Mouse (Mus musculus) embryonic facial prominence, embryonic 12.5 days (tissue): ENCODE measurements around the gene Cldn7. TPM values are rescaled to one million over a fixed set of nuclear protein-coding genes. Genes with fewer than 3 reads are reported as not detected.
"Not testable (repeated sequence)": the region's sequence is repeated elsewhere in the genome, so short reads cannot be mapped to it uniquely, and the experiment has no call there.

Experiments used
- ATAC-seq: fragments of 200-750 bp; cut with Nextera tagmentation; 2 replicates; pipeline ENCODE4 v1.8.0; 2017; ENCODE audit not compliant: insufficient number of reproducible peaks, insufficient read depth, low FRiP score, low TSS enrichment
- H3K27ac ChIP-seq: fragments of 300-500 bp; sonication (generic); 2 replicates; pipeline ENCODE4 v1.5.1; 2016; ENCODE audit warnings: mild to moderate bottlenecking
- H3K27me3 ChIP-seq: fragments of 300-500 bp; sonication (generic); 2 replicates; pipeline ENCODE4 v1.6.1; 2016; ENCODE audit warnings: mild to moderate bottlenecking, moderate library complexity
- H3K36me3 ChIP-seq: fragments of 300-500 bp; sonication (generic); 2 replicates; pipeline ENCODE4 v1.6.1; 2016; ENCODE audit warnings: mild to moderate bottlenecking
- H3K4me1 ChIP-seq: fragments of 300-500 bp; sonication (generic); 2 replicates; pipeline ENCODE4 v1.6.1; 2016
- H3K4me2 ChIP-seq: fragments of 300-500 bp; sonication (generic); replicated peaks from 2 replicates; pipeline ENCODE4 v1.6.1; 2016; ENCODE audit warnings: mild to moderate bottlenecking, moderate library complexity
- H3K4me3 ChIP-seq: fragments of 300-500 bp; sonication (generic); 2 replicates; pipeline ENCODE4 v1.5.1; 2016; ENCODE audit warnings: mild to moderate bottlenecking
- H3K9ac ChIP-seq: fragments of 300-500 bp; sonication (generic); 2 replicates; pipeline ENCODE4 v1.6.1; 2016; ENCODE audit warnings: mild to moderate bottlenecking, moderate library complexity
- H3K9me3 ChIP-seq: fragments of 300-500 bp; sonication (generic); 2 replicates; pipeline ENCODE4 v1.6.1; 2016; ENCODE audit warnings: mild to moderate bottlenecking, moderate library complexity
- WGBS: fragments of 180-500 bp; shearing (Covaris S2); methylation state at CpG from one replicate; pipeline ENCODE4 v1.1.7; 2016; 5-methylcytosine and 5-hydroxymethylcytosine counted together
- polyA plus RNA-seq: library from polyadenylated mRNA; unstranded; fragments of >200 nt; fragmentation: Nextera tagmentation; extraction: Ambion mirVana; gene quantifications from 2 replicates; pipeline ENCODE4 v1.2.1, GENCODE M21; 2016

Gene Cldn7
- polyA plus RNA-seq, 1 experiment from 2014 or later, result 29.6 TPM

DNA sequence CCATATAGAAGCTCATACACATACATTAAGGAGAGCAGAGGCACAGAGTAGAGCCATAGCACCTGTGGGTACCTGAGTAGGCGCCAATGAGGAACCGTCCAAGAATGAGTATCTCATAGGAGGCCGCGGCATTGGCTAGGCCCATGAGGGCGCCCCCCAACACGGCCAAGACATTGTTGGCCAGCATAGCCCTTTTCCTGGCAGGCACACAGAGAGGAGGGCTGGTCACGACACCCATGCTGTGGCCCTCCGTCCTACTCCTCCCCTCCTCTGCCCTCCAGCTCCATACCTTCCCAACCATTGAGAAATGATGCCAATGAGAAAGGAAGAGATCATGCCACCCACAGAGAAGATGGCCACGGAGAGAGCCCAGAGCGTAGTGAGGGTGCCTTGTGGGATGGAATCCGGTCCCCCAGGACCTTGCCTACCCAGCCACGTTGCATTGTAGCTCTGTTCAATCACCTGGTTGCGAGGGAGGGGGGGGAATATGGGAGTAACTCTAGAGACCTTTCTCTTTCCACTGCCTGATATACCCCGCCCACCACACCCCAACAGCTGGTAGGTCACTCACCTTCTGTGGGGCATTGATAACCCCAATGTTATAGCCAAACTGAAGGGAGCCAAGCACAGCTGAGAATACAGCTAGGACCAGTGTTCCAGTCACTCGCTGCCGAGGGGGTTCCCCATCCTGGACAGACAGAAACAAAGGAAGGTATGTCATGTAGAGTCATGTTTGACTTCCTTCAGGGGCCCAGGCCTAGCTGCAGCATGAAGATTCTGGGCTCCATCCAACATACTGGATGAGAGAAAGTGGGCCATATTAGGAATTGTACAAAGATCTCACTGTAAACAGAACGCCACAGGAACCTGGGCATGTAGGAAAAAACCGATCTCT lies 18.3 kb upstream of the Cldn7 start:
- Histone ChIP-seq H3K4me3 (peak overlapping the region; percentile 45), H3K27ac (peak overlapping the region; percentile 90; the same call in 1 of the 2 replicates)
- ATAC-seq, result no peak

GRCm38 (mm10) chr11:69947337-69948065 lies 17.1 kb upstream of the Cldn7 start:
- WGBS, result 1% methylated on average over 28 of the region's 29 CpGs
- no peaks in the 10 kb centered on the region for H3K27me3 ChIP-seq
- H3K27ac ChIP-seq, result peak overlapping the region; percentile 90
- peaks cover 14% of the 10 kb centered on the region for H3K4me1 ChIP-seq
- peak; percentile 49 for ATAC-seq
- H3K4me2 ChIP-seq, result peak overlapping the region; percentile 55
- H3K36me3 ChIP-seq, result peaks cover 32% of the 10 kb centered on the region
- H3K9me3 ChIP-seq, result no peaks in the 10 kb centered on the region
- H3K4me3 ChIP-seq, result peak overlapping the region; percentile 45
- peak overlapping the region; percentile 65 for H3K9ac ChIP-seq

More for the DNA sequence above, 18.3 kb upstream of the Cldn7 start:
- Histone ChIP-seq H3K4me1 (peaks cover 14% of the 10 kb centered on the region), H3K27me3 (no peaks in the 10 kb centered on the region), H3K9ac (peak overlapping the region; percentile 15; the same call in 1 of the 2 replicates), H3K36me3 (peaks cover 34% of the 10 kb centered on the region), H3K4me2 (peak overlapping the region; percentile 55), H3K9me3 (no peaks in the 10 kb centered on the region)
- 93% methylated on average over 18 of the region's 18 CpGs for WGBS

DNA sequence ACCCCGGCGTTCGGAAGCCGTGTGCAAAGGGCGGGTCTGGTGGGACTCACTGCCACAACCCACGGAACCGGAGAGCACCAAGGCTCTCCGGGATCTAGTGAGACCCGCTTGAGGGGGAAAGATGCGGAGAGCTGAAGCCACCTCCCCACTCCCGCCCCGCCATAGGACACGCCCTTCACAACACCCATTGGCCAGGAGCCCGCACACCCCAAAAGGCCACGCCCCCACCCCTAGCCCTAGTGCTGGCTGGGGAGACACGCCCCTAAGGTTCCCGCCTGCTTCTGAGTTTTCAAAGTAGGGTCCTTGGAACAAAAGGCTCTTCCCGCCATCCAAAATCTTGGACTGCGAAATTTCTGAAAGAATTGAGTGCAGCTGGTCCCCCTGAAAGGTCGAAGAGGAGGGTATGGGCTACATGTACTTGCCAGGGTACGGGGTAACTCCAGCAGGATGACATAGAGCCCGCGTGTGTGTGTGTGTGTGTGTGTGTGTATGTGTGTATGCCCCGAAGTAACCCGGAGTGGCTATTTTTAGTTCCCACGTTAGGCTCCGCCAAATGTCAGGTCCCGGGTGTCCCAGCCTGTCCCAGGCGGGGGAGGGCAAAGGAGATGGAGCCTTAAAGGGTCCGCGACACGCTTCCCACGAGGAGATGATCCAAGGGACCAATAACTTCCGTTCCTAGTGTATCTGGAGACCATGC lies 16.4 kb upstream of the Cldn7 start, which contains the start of gene Slc2a4:
TSS of gene Slc2a4 (minus strand) at position 123 of the 697 bp plus-strand sequence.
- peak within 1 kb of the TSS; percentile 55 for H3K4me2 ChIP-seq
- H3K4me3 ChIP-seq, result peak within 1 kb of the TSS; percentile 45
- H3K9ac ChIP-seq, result peak within 1 kb of the TSS; percentile 65
- H3K36me3 ChIP-seq, result peaks cover 25% of the 10 kb centered on the region
- under 1% methylated on average over 34 of the region's 34 CpGs for WGBS
- ATAC-seq, result peak; percentile 89
- H3K4me1 ChIP-seq, result peaks cover 14% of the 10 kb centered on the region
- H3K9me3 ChIP-seq, result no peaks in the 10 kb centered on the region
- H3K27ac ChIP-seq, result peak within 1 kb of the TSS; percentile 90
- no peaks in the 10 kb centered on the region for H3K27me3 ChIP-seq

- Histone ChIP-seq H3K36me3 (peaks cover 22% of the 10 kb centered on the region), H3K9ac (peak overlapping the region; percentile 65), H3K4me1 (peaks cover 14% of the 10 kb centered on the region), H3K9me3 (no peaks in the 10 kb centered on the region), H3K27me3 (no peaks in the 10 kb centered on the region), H3K27ac (peak overlapping the region; percentile 90), H3K4me3 (peak overlapping the region; percentile 45), H3K4me2 (peak overlapping the region; percentile 55)
- ATAC-seq, result peak; percentile 47
- 0% methylated on average over 14 of the region's 14 CpGs for whole genome bisulfite sequencing
Measured at GRCm38 (mm10) chr11:69948763-69949150, 15.8 kb upstream of the Cldn7 start.

- Histone ChIP-seq H3K36me3 (0 out of 2 replicates have a peak, but pooled peaks cover under 1% of the 10 kb centered on the region), H3K27ac (no peak overlapping the region), H3K4me2 (no peak overlapping the region), H3K9me3 (no peaks in the 10 kb centered on the region), H3K4me3 (no peak overlapping the region), H3K27me3 (no peaks in the 10 kb centered on the region), H3K9ac (no peak overlapping the region), H3K4me1 (peaks cover 11% of the 10 kb centered on the region)
- ATAC-seq, result no peak
- WGBS, result 42% methylated on average over 4 of the region's 4 CpGs
Measured at GRCm38 (mm10) chr11:69950807-69951459, 13.6 kb upstream of the Cldn7 start.

DNA sequence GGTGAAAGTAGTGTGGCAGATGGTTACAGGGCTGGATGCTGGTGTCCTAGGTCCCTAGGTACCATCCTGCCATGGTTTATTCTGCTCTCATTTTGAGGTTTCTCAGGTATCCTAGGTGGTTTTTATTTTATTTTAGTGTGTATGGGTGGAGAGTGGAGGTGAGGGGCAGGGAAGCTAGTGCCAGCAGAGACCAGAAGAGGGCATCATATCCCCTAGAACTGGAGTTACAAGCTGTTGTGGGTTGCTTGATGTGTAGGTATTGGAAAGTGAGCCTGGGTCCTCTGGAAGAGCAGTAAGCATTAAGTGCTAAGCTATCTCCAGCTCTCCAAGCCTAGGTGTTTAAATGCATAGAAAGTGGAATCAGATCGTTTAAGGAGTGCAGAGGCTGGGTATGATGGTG lies 12.3 kb upstream of the Cldn7 start:
- peaks cover 4% of the 10 kb centered on the region; the same call in 1 of the 2 replicates for H3K4me1 ChIP-seq
- no peaks in the 10 kb centered on the region for H3K36me3 ChIP-seq
- no peak for ATAC-seq
- H3K27me3 ChIP-seq, result no peaks in the 10 kb centered on the region
- H3K9ac ChIP-seq, result no peak overlapping the region
- no peaks in the 10 kb centered on the region for H3K9me3 ChIP-seq
- H3K4me3 ChIP-seq, result no peak overlapping the region
- 35% methylated on average over 1 of the region's 1 CpGs for WGBS
- H3K27ac ChIP-seq, result no peak overlapping the region
- no peak overlapping the region for H3K4me2 ChIP-seq

- no peak for ATAC-seq
- Histone ChIP-seq H3K36me3 (no peaks in the 10 kb centered on the region), H3K9ac (no peak overlapping the region), H3K9me3 (no peaks in the 10 kb centered on the region), H3K4me3 (no peak overlapping the region), H3K4me1 (peaks cover 4% of the 10 kb centered on the region; the same call in 1 of the 2 replicates), H3K27ac (no peak overlapping the region), H3K4me2 (no peak overlapping the region), H3K27me3 (no peaks in the 10 kb centered on the region)
- WGBS, result 65% methylated on average over 11 of the region's 11 CpGs
Measured at GRCm38 (mm10) chr11:69953267-69953915, 11.2 kb upstream of the Cldn7 start.

DNA sequence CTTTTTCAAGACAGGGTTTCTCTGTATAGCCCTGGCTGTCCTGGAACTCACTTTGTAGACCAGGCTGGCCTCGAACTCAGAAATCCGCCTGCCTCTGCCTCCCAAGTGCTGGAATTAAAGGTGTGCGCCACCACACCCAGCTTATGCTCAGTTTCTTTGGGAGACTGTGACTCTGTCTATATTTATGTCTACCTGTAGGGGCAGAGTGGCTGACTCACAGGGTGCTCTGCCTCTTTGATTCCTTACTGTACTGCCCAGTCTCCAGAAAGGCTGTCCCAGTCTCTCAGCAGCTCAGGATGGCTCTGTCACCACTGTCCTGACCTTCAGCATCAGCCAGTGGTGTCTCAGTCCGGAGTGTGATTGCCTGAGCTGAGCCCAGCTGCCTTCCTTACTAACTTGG lies 9.0 kb upstream of the Cldn7 start:
- not testable (repeated sequence) for H3K4me2 ChIP-seq, H3K36me3 ChIP-seq, H3K9me3 ChIP-seq, H3K9ac ChIP-seq, ATAC-seq, H3K27ac ChIP-seq, H3K27me3 ChIP-seq, H3K4me3 ChIP-seq, H3K4me1 ChIP-seq
- WGBS, result 80% methylated on average over 4 of the region's 4 CpGs

DNA sequence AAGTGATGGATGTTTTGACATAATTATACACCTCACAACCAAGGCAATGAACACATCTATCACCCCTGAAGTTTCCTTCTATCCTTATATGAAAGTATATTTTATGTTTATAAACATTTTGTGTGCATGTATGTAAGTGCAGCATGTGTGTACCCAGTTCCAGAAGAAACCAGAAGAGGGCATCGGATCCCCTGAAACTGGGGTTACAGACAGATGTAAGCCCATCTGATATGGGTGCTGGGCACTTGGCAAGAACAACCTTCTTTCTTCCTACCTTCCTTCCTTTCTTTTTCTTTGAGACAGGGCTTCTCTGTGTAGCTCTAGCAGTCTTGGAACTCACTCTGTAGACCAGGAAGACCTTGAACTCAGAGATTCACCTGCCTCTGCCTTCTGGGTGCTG lies 8.4 kb upstream of the Cldn7 start:
- Histone ChIP-seq H3K4me1 (no peaks in the 10 kb centered on the region), H3K36me3 (no peaks in the 10 kb centered on the region), H3K4me3 (no peak overlapping the region), H3K27ac (no peak overlapping the region), H3K27me3 (peaks cover 10% of the 10 kb centered on the region; the same call in 1 of the 2 replicates), H3K9me3 (no peaks in the 10 kb centered on the region), H3K4me2 (no peak overlapping the region), H3K9ac (no peak overlapping the region)
- no peak for ATAC-seq
- 56% methylated on average over 1 of the region's 1 CpGs for WGBS

DNA sequence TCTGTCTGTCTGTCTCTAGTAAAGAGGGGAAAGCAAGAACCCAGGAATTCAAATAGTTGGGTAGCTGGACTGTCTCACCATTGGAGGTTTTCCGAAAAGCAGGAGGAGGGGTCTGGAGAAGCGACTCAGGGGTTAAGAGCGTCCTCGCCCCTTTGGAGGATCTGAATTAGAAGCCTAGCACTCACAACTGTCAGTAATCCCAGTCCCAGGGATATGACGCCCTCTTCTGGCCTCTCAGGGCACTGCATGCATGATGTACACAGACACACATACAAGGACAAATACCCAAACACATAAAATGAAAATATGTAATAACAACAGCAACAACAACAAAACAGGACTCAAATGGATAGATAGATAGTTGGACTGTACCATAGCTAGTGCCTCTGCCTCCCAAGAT lies 4.0 kb upstream of the Cldn7 start:
- H3K4me2 ChIP-seq, result no peak overlapping the region
- ATAC-seq, result no peak
- H3K27ac ChIP-seq, result no peak overlapping the region
- peaks cover 4% of the 10 kb centered on the region; the same call in 1 of the 2 replicates for H3K4me1 ChIP-seq
- 34% methylated on average over 5 of the region's 5 CpGs for WGBS
- H3K9ac ChIP-seq, result no peak overlapping the region
- peaks cover 52% of the 10 kb centered on the region for H3K27me3 ChIP-seq
- H3K4me3 ChIP-seq, result no peak overlapping the region
- H3K9me3 ChIP-seq, result no peaks in the 10 kb centered on the region
- no peaks in the 10 kb centered on the region for H3K36me3 ChIP-seq
